Mouse (Mus musculus): ENCODE measurements around the gene Gypa. TPM values are rescaled to one million over a fixed set of nuclear protein-coding genes. Genes with fewer than 3 reads are reported as not detected.

Gypa gene
- total RNA-seq (2021), result under 1 TPM in 1 of 2 experiments, not detected in 1; 0.51 TPM
- long read RNA-seq, experiment 1, result 0 reads
- long read RNA-seq, experiment 2, result 0 reads

DNA sequence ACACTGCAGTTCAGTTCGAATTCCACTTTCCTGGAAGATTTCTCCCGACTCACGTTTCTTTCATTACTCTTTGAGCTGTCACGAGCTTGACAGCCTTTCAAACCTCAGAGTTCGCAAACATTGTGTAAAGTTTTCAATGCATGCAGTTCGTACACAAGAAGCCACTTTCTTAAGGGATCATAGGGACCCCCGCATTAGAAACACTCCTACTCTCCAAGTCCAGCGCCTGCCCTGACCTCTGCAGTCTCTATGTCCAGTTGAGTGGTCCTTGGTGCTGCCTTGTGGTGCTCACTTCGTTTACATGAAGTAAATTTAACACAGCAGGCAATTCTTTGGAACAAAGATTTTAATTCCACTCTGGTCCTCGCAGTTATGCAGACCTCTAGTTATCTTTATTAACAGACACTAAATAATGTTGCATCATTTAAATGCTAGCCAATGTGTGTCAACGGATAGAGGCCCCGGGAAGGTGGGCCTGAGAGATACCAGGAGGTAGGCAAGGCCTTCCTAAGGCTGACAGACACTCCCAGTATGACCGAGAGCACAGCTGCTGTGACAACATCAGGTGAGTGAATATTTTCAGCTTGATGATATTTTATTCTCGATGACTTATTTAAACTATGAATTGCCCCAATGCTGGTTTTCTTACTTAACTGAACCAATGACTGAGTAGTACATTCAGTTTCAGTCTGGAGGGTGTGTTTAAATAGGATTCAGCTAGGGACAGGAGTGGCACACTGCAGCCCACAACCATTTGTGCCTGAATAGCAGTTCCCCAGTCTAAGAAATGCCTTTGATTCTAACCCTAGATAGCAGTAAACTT, at the start of gene Gypa:
Gene Gypa (plus strand): TSS at position 259 of the 823 bp plus-strand sequence.
- DNase-seq (ENCODE audit: low spot score in 2 of 2), result no peak

DNA sequence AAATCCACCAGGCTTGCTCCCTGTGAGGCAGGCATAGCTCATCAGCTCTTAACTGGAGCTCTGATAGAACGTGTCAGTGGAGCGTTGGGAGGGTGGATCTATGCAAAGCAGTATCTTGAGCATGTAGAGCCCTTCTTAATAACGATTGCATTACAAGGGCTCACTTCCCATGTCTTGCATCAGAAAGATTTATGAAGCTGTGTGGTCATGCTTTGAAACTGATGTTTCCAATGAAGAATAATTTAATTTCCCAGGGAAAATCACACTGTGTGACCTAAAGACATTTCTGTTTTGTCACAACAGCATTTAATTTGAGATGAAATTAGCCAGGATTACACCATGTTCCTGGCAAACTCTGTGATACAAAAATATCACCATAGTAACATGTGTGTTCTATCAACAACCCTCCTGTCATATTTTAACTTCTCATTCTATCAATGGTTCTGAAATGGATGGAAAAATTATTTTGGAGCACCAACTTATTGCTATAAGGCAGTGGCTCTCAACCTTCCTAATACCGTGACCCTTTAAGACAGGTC, 49.0 kb upstream of the Gypa start:
- DNase-seq (ENCODE audit: low spot score in 2 of 2), result no peak

DNA sequence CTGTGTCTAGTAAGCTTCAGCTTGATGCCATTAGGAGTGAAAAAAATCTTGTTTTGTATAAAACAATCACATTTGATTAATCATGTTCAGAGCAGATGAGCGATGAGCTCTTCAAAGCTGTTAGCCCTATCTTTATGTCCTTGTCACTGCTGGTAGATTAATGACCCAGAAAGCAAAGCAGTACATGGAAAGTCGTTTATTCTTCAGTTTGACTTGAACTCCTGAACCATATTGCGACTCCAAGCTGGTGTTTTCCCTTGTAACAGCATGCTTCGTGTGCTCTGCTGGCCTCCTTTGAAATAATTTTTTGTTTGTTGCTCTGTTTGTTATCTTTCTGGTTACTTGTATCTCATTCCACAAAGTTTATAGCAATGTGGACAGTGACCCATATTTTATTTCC, 46.4 kb upstream of the Gypa start:
- DNase-seq (ENCODE audit: low spot score in 2 of 2), result no peak

DNA sequence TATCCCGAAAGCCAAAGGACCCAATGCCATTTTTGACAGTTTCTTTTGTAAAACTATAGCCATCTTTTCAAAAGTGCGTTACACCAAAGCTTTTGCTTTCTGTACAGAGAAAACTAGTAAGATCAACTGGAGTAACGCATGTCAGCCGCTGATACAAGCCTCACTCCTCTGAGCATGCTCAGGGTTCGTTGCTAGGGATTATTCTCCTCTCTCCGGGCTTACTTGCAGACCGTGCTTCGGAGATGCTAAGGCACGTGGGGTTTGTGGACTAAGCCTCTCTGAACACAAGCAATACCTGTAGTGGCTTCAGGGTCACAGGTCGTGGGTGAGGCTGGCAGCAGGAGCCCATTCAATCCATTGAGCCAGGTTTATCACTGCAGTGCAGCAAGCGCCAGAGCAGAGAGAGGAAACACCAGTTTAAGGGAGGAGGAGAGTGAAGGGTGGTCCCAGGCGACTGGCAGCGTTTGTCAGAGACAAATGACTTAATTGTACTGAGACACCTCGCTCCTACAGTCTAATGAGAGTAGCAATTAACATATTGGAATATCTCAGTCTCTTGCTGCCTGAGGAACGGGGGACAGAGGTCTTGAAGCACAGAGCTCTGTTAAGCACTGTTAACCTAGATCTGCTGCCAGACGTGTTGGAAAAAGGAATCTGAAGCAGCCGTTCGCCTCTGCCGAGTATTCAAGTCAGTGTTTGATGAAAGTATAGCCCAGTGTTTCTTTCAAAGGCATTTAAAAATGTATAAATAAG, 41.5 kb upstream of the Gypa start:
- no peak for DNase-seq (ENCODE audit: low spot score in 2 of 2)

DNA sequence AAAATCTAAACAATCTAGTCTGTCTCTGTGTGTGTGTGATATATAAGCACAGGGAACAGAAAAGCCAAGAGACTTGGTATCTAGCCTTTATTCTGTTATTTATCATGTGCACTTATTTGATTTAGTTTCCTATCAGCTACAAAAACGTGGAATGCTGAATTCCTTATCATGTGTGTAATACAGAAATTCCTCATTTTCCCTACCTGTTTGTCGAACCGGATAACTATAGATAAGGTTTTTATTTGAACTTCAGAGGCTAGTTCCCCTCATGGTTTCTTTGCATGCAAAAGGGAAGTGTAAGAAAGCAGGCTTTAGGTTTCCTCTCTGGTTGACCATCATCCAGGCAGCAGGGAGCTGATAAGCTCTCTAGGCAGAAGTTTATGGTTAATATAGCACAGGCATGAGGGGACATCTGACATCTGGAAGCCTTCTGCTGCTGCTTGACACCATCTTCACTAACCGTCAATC, 30.1 kb upstream of the Gypa start:
- DNase-seq (ENCODE audit: low spot score in 2 of 2), result no peak

DNA sequence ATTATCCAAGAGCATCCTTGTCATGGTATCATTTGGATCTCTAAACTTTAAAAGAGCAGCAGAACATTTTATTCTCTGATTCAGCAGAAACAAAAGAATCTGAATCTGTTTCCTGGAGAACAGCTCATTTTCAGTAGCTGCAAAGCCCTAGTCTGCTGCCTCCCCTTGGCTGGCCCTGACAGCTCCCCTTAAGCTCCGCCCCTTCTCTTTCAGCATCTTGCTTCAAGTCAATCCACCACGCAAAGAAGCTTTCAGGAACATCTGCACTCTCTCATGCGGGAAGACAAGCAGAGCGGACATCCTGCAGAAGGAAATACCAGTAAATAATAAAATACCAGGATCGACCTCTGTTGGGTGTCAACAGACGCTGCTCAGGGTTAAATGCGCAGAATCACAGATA, 18.6 kb upstream of the Gypa start:
- DNase-seq (ENCODE audit: low spot score in 2 of 2), result no peak

DNA sequence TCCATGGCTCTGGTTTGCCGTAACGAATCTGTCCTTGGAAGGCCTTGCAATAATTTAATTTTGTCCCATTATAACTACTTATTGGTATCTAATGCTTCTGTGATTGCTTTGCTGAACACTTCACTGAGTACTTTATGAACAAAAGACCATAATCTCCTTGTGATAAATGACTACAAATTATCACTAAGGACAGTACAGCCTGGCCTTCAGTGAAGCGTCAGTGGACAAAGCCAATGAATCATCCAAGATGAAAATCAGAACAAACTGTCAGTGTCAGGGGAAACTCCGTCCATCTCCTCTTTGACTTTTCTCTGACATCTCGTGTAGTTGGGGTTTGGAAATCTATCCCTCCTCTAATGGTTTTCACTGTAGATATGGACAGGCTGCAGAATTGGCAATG, 15.4 kb upstream of the Gypa start:
- peak in 1 of 2 experiments; percentile 4 for DNase-seq (ENCODE audit: low spot score in 2 of 2)

DNA sequence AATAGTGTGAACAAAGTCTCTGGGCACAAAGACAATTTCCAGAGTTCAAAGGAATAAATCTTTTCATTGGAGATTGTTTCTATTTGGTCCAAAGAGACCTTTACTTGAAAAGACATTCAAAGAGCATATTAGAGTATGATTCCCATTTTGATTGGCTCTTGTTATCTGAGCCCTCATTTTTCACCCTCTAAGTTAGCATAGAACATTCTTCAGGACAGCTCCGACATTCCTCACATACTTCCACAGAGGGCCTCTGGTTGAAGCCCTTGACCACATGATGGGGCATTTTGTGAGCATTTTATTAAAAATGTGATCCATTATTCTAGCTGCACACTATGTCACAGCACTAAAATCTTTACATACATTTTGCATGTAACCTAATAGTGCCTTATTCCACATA, 14.5 kb upstream of the Gypa start:
- DNase-seq (ENCODE audit: low spot score in 2 of 2), result no peak

DNA sequence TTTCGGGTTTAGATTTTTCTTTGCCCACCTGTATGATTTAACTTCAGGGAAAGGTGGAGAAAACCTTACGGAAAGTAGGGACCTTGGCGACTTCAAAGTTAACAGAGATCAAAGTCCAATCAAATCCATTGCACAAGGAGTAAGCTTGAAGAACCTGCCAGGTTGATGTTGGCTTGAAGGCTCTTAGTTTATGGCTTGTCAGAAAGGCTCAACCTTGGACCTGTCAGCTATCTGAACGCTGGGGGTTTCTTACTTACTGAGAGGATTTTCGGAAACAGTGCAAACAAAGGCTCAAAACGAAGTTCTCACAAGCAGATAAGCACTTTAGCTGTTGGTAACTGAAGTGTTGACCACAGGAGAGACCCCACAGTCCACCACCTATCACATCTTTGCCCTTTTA, 11.4 kb upstream of the Gypa start:
- DNase-seq (ENCODE audit: low spot score in 2 of 2), result no peak

DNA sequence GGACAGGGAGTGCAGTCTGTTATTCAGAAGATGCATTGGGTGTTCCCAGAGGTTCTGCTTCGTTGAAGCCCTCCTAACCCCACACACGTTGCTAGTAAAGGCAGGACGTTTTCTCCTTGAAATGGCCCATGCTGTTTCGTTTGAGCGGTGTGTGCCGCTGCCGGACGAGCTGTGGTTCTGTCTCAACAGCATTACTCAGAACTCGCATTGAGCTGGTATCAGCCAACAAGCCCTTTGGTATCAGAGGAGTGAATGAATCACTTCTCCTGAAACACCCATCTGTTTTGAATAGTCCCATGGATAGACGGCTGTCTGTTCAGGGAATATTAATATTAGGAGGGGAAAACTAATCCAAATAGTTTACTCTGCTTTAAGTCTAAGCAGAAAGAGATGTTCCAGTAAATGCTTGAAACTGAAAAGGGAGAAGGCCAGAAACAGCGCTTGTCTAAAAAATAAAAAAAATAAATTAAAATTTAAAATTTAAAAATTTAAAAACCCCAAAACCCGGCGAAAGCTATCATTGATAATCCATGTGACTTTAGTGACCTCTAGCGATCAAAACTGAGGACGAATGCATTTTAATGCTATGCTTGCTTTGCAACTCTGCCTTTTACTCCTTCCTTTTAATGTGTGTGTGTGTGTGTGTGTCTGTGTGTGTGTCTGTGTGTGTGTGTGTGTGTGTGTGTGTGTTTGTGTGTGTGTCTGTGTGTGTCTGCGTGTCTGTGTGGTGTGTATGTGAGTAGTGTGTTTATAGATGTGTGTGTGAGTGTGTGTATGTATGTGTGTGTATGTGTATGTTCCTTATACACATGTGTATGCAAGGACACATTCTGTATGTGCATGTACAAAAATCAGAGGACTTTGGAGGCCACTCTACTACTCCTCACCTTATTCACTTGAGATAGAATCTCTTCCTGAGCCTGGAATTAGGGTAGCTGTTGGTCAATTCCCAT, 10.5 kb upstream of the Gypa start:
- DNase-seq (ENCODE audit: low spot score in 2 of 2), result peak in 1 of 2 experiments; percentile 16

DNA sequence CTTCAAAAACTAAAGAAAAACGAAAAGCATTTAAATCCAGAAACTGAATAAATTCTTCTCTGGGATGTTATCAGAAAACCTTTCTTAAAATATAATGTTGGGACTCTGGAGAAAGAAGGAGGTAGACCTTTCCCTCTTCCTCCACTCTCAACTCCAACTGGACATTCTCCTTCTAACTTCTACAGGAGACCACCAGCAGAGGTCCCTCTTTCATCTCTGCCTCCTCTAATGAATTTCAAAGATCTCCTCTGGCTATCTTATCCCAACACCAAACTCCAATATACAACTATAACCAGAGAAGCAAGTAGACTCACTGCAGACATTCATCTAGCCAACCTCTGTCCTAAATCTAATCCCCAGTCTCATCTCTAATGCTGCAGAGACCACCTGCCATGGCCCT, 2.0 kb upstream of the Gypa start:
- DNase-seq (ENCODE audit: low spot score in 2 of 2), result no peak

DNA sequence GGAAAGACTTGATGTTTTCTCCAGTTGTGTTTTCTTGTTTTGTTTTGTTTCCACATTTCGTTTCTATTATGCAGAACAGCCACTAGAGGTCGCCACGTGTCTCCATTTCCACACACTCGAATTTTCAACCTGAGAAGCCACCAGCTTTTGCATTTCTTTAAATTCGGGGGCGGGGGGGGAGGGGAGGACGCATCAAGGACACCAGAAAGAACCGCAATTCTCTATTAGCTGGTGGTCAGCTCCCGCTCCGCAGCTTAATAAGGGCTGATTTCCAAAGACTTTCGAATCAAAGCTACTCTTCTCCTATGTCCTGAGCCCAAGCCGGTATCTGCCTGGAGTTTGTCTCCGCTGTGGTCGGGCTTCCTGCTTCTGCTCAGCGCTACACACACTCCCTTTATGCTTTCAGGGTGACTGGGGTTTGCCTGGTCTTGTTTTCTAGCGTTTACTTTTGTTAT, 567 bp upstream of the Gypa start:
- peak; percentile 48 to 53 for DNase-seq (ENCODE audit: low spot score in 2 of 2)

DNA sequence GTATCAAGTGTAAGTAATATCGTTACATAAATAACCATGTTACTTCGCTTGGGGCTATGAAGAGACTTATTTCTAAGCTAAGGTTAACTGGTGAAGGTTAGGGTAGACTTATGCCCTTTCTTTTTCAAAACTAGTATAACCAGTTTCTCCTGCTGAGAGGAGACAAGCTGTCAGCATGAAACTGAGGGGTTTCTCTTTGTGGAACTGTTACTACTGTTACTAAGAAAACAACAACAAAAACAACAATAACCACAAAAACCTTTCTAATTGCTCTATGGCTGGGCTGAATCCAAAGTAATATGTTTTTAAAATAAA, 722 bp downstream of the Gypa start:
- no peak for DNase-seq (ENCODE audit: low spot score in 2 of 2)

DNA sequence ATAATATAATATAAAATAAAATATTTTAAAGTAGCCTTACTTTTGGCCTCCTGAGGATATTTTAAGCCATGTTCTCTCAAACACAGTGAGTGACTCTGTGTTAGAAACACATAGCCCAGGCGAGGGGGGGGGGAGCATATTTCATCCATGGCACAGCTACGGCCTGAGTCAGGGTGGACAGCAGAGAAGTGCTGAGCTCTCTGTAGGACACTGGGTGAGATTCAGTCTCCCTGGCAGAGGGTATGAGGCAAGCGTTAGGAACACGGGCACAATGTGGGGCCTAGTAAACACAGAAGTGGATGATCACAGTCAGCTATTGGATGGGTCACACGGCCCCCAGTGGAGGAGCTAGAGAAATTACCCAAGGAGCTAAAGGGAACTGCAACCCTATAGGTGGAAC, 1.2 kb downstream of the Gypa start:
- DNase-seq (ENCODE audit: low spot score in 2 of 2), result no peak

DNA sequence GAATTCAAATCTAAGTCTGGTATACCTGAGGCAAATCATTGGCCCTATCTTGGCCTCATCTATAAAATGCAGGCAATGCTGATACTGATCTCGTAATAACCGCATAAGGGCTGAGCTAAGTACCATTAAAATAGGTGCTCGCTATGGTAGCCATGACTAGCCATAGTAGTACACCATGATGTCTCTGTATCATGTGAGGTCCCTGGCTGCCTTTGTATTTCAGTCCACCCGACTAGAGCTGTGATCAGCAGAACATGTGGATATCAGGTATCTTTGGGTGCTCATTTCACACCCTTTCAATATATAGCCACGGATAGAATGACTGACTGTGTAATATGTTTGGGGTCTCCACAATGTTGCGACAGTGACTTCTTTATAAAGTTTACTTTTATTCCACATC, 1.9 kb downstream of the Gypa start:
- no peak for DNase-seq (ENCODE audit: low spot score in 2 of 2)

DNA sequence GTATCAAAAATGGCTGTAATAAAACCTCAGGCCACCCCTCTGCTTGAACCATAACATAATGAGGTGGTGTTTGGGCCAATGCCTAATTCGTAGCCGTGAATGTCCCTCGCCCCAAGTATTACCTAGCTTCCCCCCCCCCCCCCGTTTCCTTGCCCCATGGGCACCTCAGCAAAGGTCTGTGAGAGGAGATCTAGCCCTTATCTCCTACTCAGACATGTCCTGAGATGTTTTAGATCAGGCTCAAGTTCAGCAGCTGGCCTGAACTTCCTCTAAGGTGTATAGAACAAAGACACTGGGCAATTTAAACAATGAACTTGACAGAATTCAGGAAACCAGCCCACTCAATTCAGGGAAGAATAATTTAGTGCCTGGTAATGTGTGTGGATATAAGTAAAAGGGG, 3.7 kb downstream of the Gypa start:
- no peak for DNase-seq (ENCODE audit: low spot score in 2 of 2)

DNA sequence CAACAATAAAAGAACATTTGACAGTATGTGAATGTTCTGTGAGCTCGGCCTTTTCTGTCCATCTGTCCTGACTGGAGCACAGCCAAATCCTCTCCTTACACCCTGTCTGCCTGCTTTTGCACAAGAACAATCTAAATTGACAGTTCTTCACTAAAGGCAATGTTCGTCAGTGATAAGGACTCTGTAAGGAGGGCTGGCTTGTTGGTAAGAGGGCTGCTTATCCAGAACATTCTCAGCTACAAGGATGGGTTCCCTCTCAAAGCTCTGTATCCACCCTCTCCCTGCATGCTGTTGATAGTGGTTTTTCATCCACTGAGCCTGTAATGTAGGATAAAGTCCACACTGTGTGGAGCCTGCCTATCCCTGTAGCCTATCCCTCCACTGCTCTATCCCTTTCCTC, 6.7 kb downstream of the Gypa start:
- DNase-seq (ENCODE audit: low spot score in 2 of 2), result no peak

DNA sequence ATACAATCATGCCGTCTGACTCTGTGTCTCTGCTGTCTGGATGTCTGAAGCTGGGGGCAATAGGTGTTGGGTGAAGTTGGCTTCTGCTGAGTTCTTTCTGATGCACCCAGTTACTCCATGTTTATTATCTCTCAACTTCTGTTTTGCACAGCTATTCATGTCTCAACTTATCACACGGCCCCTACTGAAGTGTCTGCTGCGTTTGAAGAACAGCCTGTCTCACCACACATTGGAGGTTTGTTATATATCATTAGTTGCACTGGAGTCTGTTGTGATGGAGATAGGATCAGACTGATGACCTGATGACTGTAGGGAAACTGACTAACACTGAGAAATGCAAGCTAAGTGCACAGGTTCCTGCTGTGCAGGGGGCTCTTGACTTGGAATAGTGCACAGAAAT, 7.2 kb downstream of the Gypa start:
- no peak for DNase-seq (ENCODE audit: low spot score in 2 of 2)

DNA sequence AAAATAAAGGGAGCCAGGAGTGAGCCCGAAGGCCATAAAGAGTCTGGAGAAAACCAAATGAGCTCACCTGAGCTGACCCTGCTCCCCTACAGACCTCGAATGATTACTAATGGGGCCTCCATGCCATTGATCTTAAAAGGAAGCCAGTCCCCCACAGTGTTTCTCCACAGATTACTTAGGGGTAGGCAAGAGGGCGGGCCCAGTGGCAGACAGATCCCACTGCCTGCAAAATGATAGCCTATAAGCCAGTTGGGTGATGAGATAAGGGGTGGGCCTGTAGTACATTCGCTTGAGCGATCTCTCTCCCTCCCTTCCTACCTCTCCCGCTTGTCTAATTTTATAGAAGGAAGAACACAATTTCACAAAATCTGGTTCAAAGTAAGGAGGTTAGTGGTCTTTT, 7.7 kb downstream of the Gypa start:
- DNase-seq (ENCODE audit: low spot score in 2 of 2), result no peak

DNA sequence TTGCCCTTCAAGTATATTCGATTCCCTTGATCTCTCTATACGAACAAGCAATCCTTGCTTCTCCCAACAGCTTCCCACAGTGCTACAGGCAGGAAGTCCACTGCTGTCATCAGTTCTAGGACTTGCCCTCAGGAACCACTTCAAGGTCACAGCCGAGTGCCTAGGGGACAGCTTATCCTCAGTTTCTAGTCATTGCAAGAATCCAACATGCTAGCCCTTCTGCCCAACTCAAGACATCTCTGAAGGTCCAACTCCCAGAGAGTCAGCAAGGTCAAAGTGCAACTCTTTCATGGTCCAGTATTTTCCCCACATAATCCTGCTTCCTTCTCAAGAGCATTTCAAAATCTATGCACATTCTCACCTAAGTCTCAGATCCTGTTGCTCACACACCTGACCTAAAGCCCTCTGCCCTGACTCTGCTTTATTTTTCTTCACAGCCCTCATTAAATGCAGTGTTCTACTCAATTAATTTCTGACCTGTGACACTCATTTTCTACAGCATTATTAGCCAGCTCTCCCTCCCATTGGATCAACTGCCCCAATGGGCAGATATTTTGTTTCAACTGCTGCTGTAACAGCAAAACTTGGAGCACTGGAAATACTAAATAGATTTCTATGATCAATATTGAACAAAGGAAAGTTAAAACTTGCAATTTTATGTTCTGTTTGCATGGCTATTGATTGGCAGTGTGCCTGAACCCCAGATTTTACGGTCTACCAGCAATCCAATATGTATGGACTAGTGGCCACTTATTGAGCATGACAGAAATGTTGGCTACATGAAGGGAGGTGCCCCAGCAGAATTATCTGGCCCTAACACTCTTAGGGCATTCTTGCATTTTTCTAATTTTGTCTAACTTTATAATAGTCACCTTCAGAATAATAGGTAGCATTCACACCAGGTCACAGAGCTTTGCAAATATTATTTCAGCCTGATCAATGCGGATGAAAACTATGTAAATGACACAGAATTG, 33.1 kb downstream of the Gypa start:
- DNase-seq (ENCODE audit: low spot score in 2 of 2), result no peak
